Mouse (Mus musculus) mesoderm, embryonic 11.5 days (tissue): ENCODE data around the gene Limk2.

ENCODE experiments used
- DNase-seq: peaks from one replicate; pipeline ENCODE4 v3.0.0-alpha.2; 2012; ENCODE audit warnings: low read depth, low spot score

The Limk2 gene

DNA sequence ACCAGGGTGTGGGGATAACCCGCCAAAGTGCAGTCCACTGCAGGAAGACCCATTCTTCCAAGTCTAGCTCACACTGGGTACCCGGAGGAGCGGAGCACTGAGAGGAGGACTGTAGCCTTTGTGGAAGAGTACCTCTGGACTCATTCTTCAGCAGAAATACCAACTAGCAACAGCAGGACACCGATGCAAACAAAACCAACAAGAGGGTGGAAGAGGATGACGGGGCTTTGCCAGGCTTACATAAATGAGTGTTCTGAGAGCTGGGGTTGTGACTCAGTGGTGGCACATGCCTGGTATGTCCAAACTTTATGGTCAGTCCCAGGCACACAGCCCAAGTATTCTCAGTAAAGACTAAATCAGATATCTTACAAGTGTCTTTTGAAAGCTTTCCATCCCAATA lies 107.9 kb downstream of the Limk2 start:
- no peak for DNase-seq

DNA sequence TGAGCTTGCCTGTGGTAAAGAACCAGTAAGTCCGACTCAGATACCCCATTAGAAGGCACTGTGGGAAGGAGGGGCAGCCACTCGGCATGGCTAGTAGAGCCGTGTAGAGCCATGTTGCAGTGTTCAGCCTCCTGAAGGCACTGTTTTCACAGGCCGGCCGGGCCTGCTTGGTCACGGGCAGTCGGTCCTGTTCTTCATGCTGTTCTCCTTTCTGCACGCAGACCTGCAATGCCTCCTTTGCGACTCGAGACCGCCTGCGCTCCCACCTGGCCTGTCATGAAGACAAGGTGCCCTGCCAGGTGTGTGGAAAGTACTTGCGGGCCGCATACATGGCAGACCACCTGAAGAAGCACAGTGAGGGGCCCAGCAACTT lies 110.2 kb downstream of the Limk2 start:
- DNase-seq = no peak

DNA sequence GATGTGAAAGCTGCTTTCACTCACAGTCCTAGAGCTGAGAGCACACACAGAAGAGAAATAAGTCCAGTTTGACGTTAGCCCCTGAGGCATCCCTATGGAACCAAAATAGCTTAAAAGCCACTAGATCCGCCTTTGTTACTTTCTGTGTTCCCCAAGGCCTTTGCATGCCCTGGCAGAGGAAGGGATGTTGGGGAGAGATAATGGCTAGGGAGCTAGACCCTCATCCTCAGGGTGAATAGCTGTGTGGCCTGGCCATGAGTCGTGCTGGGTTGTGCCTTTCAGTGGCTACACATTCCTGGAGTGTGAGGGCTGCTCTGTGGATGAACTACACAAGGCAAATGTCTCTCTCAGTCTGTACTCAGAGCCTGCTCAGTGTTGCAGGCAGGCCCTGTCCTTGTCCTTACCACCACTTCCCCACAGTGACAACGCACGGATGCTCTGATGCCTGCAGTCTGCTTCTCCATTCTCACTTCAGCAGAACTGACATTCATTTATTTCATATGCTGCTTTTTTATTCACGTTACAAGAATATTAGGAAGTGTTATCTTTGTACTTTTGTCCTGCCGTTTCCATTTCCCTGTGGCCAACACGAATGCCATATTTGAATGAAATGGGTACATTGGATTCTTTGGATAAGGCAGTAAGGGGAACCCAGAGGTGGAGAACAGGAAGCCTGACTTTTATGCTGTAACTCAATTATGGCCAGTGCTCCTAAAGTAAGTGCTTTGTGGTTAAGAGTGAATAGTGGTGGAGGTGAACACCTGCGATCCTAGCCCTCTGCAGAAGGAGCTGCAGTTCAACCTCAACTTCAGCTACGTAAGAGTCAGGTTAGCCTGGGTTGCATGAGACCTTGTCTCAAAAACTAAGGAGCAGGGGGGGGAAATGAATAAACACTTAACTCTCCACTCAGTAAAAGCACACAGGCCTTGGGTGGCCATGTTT lies 110.8 kb downstream of the Limk2 start:
- no peak for DNase-seq

DNA sequence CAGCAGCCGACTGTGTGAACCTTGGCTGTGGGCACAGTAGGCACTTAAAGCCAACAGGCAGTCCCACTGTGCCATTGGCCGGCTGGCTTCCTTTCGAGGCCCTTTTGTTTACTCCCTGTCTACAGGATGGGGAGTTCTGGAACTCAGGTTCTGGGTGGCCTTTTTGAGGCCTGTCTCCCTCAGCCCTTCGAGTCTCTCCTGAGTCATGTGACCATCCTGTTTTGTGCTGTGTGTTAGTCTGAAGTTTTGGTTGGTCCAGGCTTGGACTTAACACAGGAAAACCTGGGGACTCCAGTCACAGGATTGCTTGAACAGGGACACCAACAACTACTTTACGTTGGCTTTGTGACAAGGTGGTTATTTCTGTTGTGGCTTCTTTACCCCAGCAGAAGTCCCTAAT lies 112.9 kb downstream of the Limk2 start:
- no peak for DNase-seq

DNA sequence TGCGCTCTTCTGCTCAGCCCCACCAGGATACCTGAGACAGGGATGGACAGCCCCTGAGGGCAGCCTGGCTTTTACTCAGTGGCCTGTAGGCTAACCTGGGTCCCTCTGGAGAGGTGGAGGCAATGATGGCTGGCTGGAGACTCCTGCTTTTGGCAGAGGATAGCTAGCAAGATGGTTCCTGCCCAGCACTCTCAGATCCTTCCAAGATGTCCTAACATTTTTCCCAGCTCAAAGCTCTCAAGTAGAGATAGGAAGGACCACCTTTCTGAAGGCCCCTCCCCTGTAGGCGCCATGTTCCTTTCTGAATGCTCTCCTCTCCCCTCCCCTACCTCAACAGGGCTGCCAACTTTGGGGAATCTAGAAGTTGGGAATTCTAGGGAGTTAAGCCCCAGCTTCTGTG lies 114.3 kb downstream of the Limk2 start:
- no peak for DNase-seq
